Mouse (Mus musculus) kidney, adult 8-10 months (tissue): ENCODE measurements around the gene Aig1.
A peak's percentile ranks its signal among the peaks of the same experiment; 100 is the strongest.
"Not testable (repeated sequence)": the region's sequence is repeated elsewhere in the genome, so short reads cannot be mapped to it uniquely, and the experiment has no call there.

Experiments
- DNase-seq, 2 experiments: peaks; one replicate each; pipeline ENCODE4 v3.0.0; 2022

Aig1 gene

GRCm38 (mm10) chr10:13868371-13869321, at the start of gene Aig1:
Gene Aig1 (minus strand): TSS chr10:13868980.
- DNase-seq, result peak; percentile 62 to 71

GRCm38 (mm10) chr10:13916645-13917342, 48.0 kb upstream of the Aig1 start:
- DNase-seq, result no peak

- DNase-seq, result no peak
Observed at GRCm38 (mm10) chr10:13915211-13915610, 46.4 kb upstream of the Aig1 start.

- peak; percentile 12 to 25 for DNase-seq
Observed at GRCm38 (mm10) chr10:13913689-13914088, 44.9 kb upstream of the Aig1 start.

GRCm38 (mm10) chr10:13906261-13906741, 37.5 kb upstream of the Aig1 start:
- DNase-seq, result no peak

- DNase-seq, result no peak
Observed at GRCm38 (mm10) chr10:13905618-13906017, 36.8 kb upstream of the Aig1 start.

- DNase-seq, result not testable (repeated sequence)
Observed at GRCm38 (mm10) chr10:13892762-13893161, 24.0 kb upstream of the Aig1 start.

GRCm38 (mm10) chr10:13882975-13883875, 14.4 kb upstream of the Aig1 start:
- no peak for DNase-seq

GRCm38 (mm10) chr10:13882490-13882889, 13.7 kb upstream of the Aig1 start:
- no peak for DNase-seq

GRCm38 (mm10) chr10:13878696-13879095, 9.9 kb upstream of the Aig1 start:
- DNase-seq, result no peak

GRCm38 (mm10) chr10:13875038-13875420, 6.2 kb upstream of the Aig1 start:
- DNase-seq, result no peak

- DNase-seq, result no peak
Observed at GRCm38 (mm10) chr10:13874301-13875037, 5.7 kb upstream of the Aig1 start.

GRCm38 (mm10) chr10:13870531-13870930, 1.8 kb upstream of the Aig1 start:
- no peak for DNase-seq

GRCm38 (mm10) chr10:13869322-13870035, 699 bp upstream of the Aig1 start:
- peak in 1 of 2 experiments; percentile 4 for DNase-seq

- peak; percentile 34 to 56 for DNase-seq
Observed at GRCm38 (mm10) chr10:13866391-13866790, 2.4 kb downstream of the Aig1 start.

- DNase-seq, result peak; percentile 28 to 40
Observed at GRCm38 (mm10) chr10:13861115-13861909, 7.5 kb downstream of the Aig1 start.

- DNase-seq, result no peak
Observed at GRCm38 (mm10) chr10:13856438-13856837, 12.3 kb downstream of the Aig1 start.

GRCm38 (mm10) chr10:13855969-13856368, 12.8 kb downstream of the Aig1 start:
- no peak for DNase-seq

- DNase-seq, result no peak
Observed at GRCm38 (mm10) chr10:13855111-13855510, 13.7 kb downstream of the Aig1 start.

- DNase-seq, result no peak
Observed at GRCm38 (mm10) chr10:13850071-13850470, 18.7 kb downstream of the Aig1 start.
